Mouse (Mus musculus) ovary, postnatal 36 days (tissue): ENCODE data around the gene Ttc26.

Experiments used
- DNase-seq: peaks from one replicate; pipeline ENCODE4 v3.0.0; 2022; ENCODE audit warnings: low spot score, mixed read lengths

Ttc26 gene

GRCm38 (mm10) chr6:38381129-38381771 is at the start of gene Ttc26:
Ttc26 (plus strand) TSS chr6:38381469.
- peak; percentile 80 for DNase-seq

GRCm38 (mm10) chr6:38335264-38335663 is 46.0 kb upstream of the Ttc26 start:
- no peak for DNase-seq

- DNase-seq, result no peak
Observed at GRCm38 (mm10) chr6:38337166-38337705, 44.0 kb upstream of the Ttc26 start.

GRCm38 (mm10) chr6:38337951-38338350 is 43.3 kb upstream of the Ttc26 start:
- peak; percentile 39 for DNase-seq

DNA sequence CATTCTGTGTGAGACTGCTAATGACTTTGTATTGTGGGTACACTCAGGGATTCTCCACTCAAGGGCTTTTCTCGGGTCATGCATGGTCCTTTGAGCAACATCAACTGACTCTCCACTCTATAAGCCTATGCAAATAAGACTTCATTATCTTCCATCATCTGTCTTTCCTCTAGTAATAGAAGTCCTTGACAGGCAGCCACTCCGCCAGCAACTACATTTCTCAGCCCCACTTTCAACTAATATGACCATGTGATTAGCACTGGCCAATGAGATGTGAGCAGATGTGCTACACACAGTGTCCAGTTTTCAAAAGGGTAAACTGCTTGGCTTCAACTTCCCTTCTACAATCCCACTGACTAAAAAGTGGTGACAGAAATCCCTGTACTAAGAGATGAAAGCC is 42.2 kb upstream of the Ttc26 start:
- no peak for DNase-seq

DNA sequence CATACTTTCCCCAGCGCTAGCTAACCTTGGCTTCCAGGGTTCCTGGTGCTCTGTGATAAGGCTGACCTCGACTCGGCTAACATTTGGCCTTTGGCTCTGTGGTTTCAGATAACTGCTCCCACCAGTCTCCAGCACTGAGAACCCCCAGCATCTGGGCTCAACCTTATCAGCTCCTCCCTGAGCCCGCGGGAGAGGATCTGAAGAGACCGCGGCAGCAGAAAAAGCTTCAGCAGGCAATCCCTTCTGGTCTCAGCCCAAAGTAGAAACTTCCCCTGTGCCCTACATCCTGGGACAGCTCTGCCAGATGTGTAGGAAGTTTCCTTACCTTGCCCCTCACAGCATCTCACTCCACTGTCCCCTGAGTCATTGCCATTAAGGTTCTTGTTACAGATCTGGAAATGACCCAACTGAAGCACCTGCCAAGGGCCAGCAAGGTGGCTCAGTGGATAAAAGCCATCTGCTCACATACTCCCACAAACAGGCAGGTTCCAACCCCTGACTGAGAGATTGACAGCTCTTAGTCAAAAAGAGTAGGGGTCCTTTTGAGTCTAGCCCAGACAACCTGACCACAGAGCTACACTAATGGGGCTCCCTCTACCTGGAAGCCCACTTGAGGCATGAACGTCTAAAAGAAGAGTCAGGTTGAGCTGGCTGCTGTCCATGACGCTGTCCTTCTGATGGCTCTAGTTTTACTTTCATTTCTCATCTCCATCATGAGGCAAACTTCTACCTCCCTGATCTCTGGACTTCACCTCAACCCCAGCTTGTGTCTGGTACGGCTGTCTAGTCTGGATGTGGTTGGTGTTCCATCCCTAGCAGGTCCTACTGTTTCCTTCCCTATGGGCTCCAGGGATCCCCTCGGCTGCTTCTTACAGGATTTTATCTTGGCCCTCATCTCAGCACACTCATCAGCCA is 39.3 kb upstream of the Ttc26 start:
- peak; percentile 36 for DNase-seq

DNA sequence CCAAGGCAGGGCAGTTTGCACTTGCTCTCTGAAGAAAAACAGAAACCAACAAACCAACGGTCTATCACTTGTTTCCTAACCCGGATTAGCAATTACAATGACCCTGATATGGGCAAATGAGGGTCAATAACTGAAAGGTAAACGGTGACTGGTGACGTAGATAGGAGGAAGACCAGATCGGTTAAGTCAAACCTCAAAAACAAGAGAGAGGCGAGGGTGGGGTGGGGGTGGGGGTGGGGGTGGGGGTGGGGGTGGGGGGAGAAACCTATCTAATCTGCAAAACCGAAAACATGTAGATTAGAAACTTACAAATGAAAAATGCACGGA is 38.6 kb upstream of the Ttc26 start:
- no peak for DNase-seq

DNA sequence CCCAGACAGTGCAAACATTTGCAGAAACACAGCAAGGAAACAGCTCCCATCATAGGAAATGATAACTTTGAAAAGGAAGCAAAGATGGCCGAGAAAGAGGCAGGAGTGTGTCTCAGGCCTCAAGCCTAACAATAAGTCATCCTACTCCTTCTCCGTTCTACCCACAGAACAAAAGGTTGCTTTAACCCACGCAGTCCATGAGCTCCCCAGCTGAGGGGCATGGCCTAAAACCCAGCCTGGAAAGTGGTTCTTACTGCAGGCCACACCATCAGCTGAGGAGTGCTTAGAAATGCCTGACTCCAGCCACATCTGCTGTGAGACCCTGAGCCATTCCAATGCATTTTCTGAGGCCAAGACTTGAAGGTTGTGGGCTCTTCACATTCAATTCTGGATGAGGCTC is 37.7 kb upstream of the Ttc26 start:
- DNase-seq, result no peak

- DNase-seq, result no peak
Observed at GRCm38 (mm10) chr6:38344006-38344670, 37.1 kb upstream of the Ttc26 start.

DNA sequence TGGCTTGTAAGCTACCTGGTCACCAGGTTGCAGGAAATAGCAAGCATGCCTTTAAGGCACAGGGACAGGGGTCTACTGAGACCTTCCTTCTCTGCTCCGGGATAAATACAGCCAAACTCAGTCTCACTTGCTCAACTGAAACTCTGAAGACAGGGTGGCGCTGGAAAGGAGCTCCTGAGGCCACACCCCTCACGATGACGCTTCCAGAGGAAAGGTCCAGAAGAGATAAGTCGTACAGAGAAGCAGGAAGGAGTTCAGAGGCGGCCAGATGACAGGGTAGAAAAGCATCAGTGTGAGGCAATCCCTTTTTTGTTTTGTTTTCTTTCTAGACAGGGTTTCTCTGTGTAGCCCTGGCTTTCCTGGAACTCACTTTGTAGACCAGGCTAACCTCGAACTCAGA is 35.5 kb upstream of the Ttc26 start:
- DNase-seq, result peak; percentile 52

DNA sequence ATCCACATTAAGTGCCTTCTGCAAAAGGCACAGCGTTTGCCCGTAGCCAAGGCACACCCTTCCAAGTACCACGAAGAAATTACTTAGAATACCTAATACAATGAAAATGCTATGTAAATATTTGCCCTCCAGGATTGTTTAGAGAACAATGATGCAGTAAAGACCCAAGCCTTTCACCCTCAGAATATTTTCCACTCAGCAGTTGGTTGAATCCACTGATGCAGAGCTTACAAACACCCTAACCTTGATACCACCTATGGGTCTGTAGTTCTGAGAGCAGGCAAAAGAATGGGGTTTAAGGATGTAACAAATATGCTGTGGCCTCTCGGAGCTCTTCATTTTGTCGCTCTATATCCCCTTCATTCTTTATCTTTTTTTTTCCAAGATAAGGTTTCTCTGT is 33.4 kb upstream of the Ttc26 start:
- no peak for DNase-seq

DNA sequence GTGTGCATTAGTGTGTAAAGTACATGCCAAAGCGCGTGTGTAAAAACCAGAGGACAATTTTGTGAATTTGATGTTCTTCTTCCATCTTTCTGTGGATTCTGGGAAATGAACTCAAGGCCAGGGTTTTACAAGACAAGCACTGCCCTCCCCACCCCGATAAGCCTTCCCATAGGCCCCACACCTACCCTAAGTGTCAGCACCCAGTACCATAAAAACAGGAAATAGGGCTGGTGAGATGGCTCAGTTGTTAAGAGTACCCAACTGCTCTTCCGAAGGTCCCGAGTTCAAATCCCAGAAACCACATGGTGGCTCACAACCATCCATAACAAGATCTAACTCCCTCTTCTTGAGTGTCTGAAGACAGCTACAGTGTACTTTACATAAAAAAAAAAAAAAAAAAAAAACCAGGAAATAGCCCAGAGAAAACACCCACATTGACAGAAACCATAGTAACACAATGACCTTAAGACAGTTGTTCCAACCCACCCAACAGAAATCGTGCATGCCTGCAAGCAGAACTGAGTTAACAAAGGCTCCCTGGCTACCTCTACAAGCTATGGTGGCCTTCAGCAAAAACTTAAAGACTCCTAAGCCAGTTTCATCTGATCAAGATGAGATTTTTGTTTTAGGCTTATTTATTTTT is 32.3 kb upstream of the Ttc26 start:
- no peak for DNase-seq

- DNase-seq, result no peak
Observed at GRCm38 (mm10) chr6:38349806-38350205, 31.5 kb upstream of the Ttc26 start.

DNA sequence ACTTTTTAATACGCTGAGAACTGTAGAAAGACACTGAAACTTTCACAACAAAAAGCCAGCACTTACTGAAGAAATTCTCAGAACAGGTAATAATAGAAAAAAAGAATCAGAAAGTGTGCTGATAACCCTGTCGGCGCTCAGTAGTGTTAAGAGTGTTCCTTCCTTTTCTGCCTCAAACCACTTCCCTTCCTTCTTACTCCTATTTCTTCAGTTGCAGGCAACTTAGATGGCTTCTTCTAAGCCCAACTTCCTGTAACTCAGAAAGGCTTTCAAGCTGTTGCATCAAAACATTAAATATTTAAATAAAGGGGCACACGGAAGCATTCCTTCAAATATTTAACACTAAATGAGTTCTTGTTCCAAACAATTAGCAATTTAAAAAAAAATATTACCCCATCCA is 29.3 kb upstream of the Ttc26 start:
- DNase-seq, result no peak

GRCm38 (mm10) chr6:38352451-38352850 is 28.8 kb upstream of the Ttc26 start:
- peak; percentile 27 for DNase-seq

DNA sequence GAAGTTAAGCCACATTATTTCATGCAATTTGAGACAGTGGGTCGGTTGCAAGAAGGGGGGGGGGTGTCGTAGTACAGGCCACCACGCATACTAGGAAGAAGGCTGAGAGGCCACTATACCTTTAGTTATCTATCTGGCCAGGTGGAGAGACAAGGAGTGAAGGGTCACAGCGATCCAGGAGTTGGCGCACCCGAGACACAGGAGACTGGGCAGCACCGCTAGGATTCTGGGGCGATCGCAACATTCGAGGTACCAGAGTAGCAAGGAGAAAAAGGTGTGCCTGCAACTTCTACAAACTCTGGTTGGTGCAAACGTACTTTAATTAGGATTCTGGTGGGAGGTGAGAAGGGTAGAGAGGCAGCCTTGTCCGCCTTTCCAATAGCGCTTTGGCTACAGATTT is 28.1 kb upstream of the Ttc26 start:
- no peak for DNase-seq

DNA sequence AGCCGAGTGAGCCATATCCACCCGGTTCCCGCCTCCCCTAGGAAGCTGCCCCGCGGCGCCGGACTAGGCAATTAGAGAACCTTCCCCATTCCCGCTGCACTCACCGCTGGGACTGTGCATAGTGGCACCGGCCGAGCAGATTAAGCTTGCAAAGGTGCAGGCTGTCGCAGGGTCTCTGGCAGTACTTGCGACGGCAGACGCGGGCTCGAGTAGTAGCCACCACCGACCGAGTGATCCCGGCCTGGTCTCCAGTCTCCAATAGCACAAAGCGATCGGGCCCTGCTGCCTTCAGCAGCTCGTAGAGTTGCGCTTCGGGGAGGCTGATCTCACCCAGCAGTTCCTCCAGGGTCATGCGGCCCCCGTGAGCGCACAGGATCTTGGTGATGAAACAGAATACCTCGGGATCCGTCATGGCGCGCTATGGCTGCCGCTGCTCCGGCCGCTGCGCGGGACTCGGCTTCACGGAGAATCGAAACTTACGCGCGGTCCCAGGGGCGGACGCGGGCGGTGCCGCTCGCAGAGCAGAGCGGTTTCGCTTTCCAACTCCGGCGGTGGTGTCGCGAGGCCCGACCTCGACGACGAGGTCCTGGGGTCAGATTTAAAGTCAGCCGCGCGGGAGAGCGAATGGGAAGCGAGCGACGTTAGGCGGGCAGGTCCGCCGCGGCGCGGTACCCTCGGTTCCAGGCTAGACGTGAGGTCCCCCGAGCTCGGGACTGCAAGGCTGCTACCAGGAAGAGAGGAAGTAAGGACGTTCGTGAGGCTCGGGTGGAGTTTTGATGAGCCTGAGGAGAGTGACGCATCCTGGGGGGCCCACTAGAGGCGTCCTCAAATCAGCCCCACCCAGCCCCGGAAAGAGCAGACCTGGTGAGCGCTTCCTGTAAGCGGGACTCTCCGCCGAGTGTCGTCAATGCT is 27.2 kb upstream of the Ttc26 start, which contains the start of gene Zc3hav1:
Gene Zc3hav1 (minus strand): TSS at position 793 of the 912 bp plus-strand sequence.
- DNase-seq, result peak; percentile 82

DNA sequence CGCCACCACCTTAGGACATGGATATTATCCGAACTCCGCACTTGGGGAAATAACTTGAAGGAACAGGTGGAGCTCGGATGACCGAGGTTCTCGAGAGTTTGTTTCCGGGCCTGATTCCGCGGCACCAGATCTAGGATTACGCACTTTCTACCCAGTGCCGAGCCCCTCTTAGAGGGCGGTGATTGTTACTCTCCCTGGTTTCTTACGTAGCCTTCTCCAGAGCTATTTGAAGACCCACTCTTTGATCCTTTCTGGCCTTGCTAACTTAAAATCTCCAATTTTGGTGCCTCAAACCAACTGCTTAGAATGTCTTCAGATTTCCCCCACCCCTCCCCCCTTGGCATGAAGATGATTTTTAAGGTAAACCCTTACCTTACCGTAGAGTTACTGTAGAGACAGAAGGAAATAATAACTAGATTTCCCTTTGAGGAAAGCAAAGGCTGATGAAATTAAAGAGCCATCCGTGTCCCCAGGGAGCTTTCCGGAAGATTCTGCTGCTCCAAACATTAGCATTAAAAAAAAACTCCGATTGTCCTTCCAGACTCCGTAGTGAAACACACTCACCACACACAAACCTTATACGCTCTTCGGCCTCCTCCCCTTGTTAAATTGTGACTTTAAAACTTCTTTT is 26.4 kb upstream of the Ttc26 start:
- no peak for DNase-seq

DNA sequence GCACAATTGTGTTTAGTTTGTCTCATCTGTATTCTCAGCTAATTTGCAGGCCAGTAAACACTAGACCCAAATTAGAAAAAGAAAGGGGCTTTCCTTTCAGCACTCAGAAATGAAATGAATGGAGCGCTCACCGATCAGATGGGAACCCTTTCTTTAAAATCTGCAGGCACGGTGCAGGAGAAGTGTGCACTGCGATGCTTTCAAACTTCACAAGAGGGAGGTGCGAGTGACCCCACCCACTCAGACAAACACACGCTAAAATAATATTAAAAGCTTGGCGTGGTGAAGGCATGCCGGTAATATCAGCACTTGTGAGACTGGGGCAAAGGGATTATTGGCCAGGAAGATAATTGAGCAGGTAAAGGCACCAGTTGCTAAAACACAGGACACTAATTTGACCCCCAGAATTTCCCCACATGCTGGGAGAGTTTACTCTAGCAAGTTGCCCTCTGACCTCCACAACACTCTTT is 25.9 kb upstream of the Ttc26 start:
- no peak for DNase-seq

- DNase-seq, result no peak
Observed at GRCm38 (mm10) chr6:38355862-38356261, 25.4 kb upstream of the Ttc26 start.
